Mouse (Mus musculus) MEL (cell line): Measurements from ENCODE around the gene Hoxd1. TPM values are rescaled to one million over a fixed set of nuclear protein-coding genes. Genes with fewer than 3 reads are reported as not detected.

ENCODE experiments used
- DNase-seq: peaks from one replicate; pipeline ENCODE4 v3.0.0; 2011; ENCODE audit warnings: low read depth, low spot score
- H3K27ac ChIP-seq: 2 replicates; pipeline ENCODE4 v1.5.1; 2012; ENCODE audit warnings: low read depth, mild to moderate bottlenecking, control low read depth, low read length, moderate library complexity; ENCODE audit not compliant: control insufficient read depth
- H3K27me3 ChIP-seq, 2 experiments: fragments of 150-350 bp in 1 of 2; sonication (generic) in 1 of 2; 2 replicates each; pipeline ENCODE4 v1.6.1; 2012; ENCODE audit warnings: low read length in 2 of 2, mild to moderate bottlenecking in 2 of 2, improper control_type of control experiment in 1 of 2, moderate library complexity in 1 of 2; ENCODE audit not compliant: insufficient read depth in 2 of 2, control insufficient read depth in 1 of 2
- H3K36me3 ChIP-seq, 2 experiments: 2 replicates each; pipeline ENCODE4 v1.6.1; 2012 to 2014; ENCODE audit warnings: low read length in 2 of 2, improper control_type of control experiment in 1 of 2, inconsistent platforms in 1 of 2, mild to moderate bottlenecking in 1 of 2; ENCODE audit not compliant: insufficient read depth in 2 of 2, control insufficient read depth in 1 of 2
- H3K4me1 ChIP-seq, 2 experiments: fragments of 150-350 bp in 1 of 2; sonication (generic) in 1 of 2; 2 replicates each; pipeline ENCODE4 v1.6.1; 2012; ENCODE audit warnings: low read length in 2 of 2, improper control_type of control experiment in 1 of 2, mild to moderate bottlenecking in 1 of 2; ENCODE audit not compliant: insufficient read depth in 2 of 2, control insufficient read depth in 1 of 2
- H3K4me3 ChIP-seq, 2 experiments: fragments of 150-350 bp in 1 of 2; sonication (generic) in 1 of 2; 2 replicates each; pipeline ENCODE4 v1.5.1; 2012; ENCODE audit warnings: low read depth in 2 of 2, low read length in 2 of 2, mild to moderate bottlenecking in 2 of 2, moderate library complexity in 2 of 2, control low read depth in 1 of 2, improper control_type of control experiment in 1 of 2; ENCODE audit not compliant: control insufficient read depth in 1 of 2, insufficient read depth in 1 of 2
- H3K79me2 ChIP-seq: 2 replicates; pipeline ENCODE4 v1.6.1; 2012; ENCODE audit warnings: mild to moderate bottlenecking, low read length, moderate library complexity; ENCODE audit not compliant: control insufficient read depth, poor library complexity, insufficient read depth
- H3K9ac ChIP-seq: 2 replicates; pipeline ENCODE4 v1.6.1; 2012; ENCODE audit warnings: low read depth, mild to moderate bottlenecking, control low read depth, low read length, moderate library complexity; ENCODE audit not compliant: control insufficient read depth, poor library complexity, severe bottlenecking
- H3K9me3 ChIP-seq: fragments of 150-350 bp; sonication (generic); replicated peaks from 2 replicates; pipeline ENCODE4 v1.6.1; 2012; ENCODE audit warnings: mild to moderate bottlenecking, low read length, improper control_type of control experiment, moderate library complexity; ENCODE audit not compliant: insufficient read depth
- CHD1 ChIP-seq: IDR thresholded peaks from 2 replicates; pipeline ENCODE4 v1.6.1; 2012; ENCODE audit warnings: low read depth, mild to moderate bottlenecking, inconsistent platforms, low read length, improper control_type of control experiment
- CHD2 ChIP-seq: IDR thresholded peaks from 2 replicates; pipeline ENCODE4 v1.6.1; 2011; ENCODE audit warnings: low read length, improper control_type of control experiment
- CTCF ChIP-seq, 3 experiments: IDR thresholded peaks in 2 of 3; conservative IDR thresholded peaks in 1 of 3; 2 replicates each; pipeline ENCODE4 v1.5.1; 2011 to 2012; ENCODE audit warnings: low read length in 3 of 3, low read depth in 2 of 3, mild to moderate bottlenecking in 2 of 3, improper control_type of control experiment in 1 of 3, inconsistent platforms in 1 of 3, mixed read lengths in 1 of 3, moderate library complexity in 1 of 3; ENCODE audit not compliant: control insufficient read depth in 1 of 3, insufficient read depth in 1 of 3, poor library complexity in 1 of 3, severe bottlenecking in 1 of 3
- E2F4 ChIP-seq: IDR thresholded peaks from 2 replicates; pipeline ENCODE4 v1.6.1; 2011; ENCODE audit warnings: low read depth, low read length, improper control_type of control experiment, borderline replicate concordance
- EP300 ChIP-seq, 2 experiments: IDR thresholded peaks; 2 replicates each; pipeline ENCODE4 v1.6.1; 2011; ENCODE audit warnings: improper control_type of control experiment in 2 of 2, low read length in 2 of 2, low read depth in 1 of 2, mild to moderate bottlenecking in 1 of 2
- ETS1 ChIP-seq: IDR thresholded peaks from 2 replicates; pipeline ENCODE4 v1.6.1; 2012; ENCODE audit warnings: low read depth, mild to moderate bottlenecking, inconsistent platforms, low read length, improper control_type of control experiment, moderate library complexity
- GATA1 ChIP-seq: IDR thresholded peaks from 2 replicates; pipeline ENCODE4 v1.6.1; 2011; ENCODE audit warnings: low read depth, low read length, improper control_type of control experiment
- KAT2A ChIP-seq: conservative IDR thresholded peaks from 2 replicates; pipeline ENCODE4 v1.6.1; 2012; ENCODE audit warnings: low read depth, low read length, improper control_type of control experiment, inconsistent platforms
- MAFK ChIP-seq: IDR thresholded peaks from 2 replicates; pipeline ENCODE4 v1.6.1; 2011; ENCODE audit warnings: low read depth, mild to moderate bottlenecking, low read length, improper control_type of control experiment, borderline replicate concordance
- MAX ChIP-seq: IDR thresholded peaks from 2 replicates; pipeline ENCODE4 v1.6.1; 2011; ENCODE audit warnings: low read length, improper control_type of control experiment
- MAZ ChIP-seq: IDR thresholded peaks from 2 replicates; pipeline ENCODE4 v1.6.1; 2012; ENCODE audit warnings: low read depth, mild to moderate bottlenecking, inconsistent platforms, low read length, improper control_type of control experiment
- MEF2A ChIP-seq: IDR thresholded peaks from 2 replicates; pipeline ENCODE4 v1.6.1; 2014; ENCODE audit warnings: low read depth, mild to moderate bottlenecking, inconsistent platforms, low read length, improper control_type of control experiment; ENCODE audit not compliant: poor library complexity, insufficient replicate concordance, severe bottlenecking; ENCODE audit errors: extremely low read depth
- MXI1 ChIP-seq: IDR thresholded peaks from 2 replicates; pipeline ENCODE4 v1.6.1; 2011; ENCODE audit warnings: mild to moderate bottlenecking, low read depth, low read length, improper control_type of control experiment
- MYB ChIP-seq: IDR thresholded peaks from 2 replicates; pipeline ENCODE4 v1.6.1; 2011; ENCODE audit warnings: mild to moderate bottlenecking, low read depth, low read length, improper control_type of control experiment
- MYC ChIP-seq: IDR thresholded peaks from 2 replicates; pipeline ENCODE4 v1.6.1; 2011; ENCODE audit warnings: low read depth, mild to moderate bottlenecking, low read length, improper control_type of control experiment, moderate library complexity
- POLR2A ChIP-seq, 2 experiments: IDR thresholded peaks; 2 replicates each; pipeline ENCODE4 v1.6.1; 2011 to 2012; ENCODE audit warnings: low read length in 2 of 2, mild to moderate bottlenecking in 2 of 2, control low read depth in 1 of 2, improper control_type of control experiment in 1 of 2, low read depth in 1 of 2, moderate library complexity in 1 of 2; ENCODE audit not compliant: control insufficient read depth in 1 of 2, insufficient read depth in 1 of 2, poor library complexity in 1 of 2
- POLR2AphosphoS2 ChIP-seq: IDR thresholded peaks from 2 replicates; pipeline ENCODE4 v1.6.1; 2011; ENCODE audit warnings: low read length, improper control_type of control experiment
- POLR2AphosphoS5 ChIP-seq: IDR thresholded peaks from 2 replicates; pipeline ENCODE4 v1.6.1; 2012; ENCODE audit warnings: low read depth, borderline replicate concordance, mild to moderate bottlenecking, inconsistent platforms, low read length, moderate library complexity, mixed read lengths
- TBP ChIP-seq: IDR thresholded peaks from 2 replicates; pipeline ENCODE4 v1.8.0; 2011; ENCODE audit warnings: low read depth, low read length, improper control_type of control experiment
- TCF12 ChIP-seq: IDR thresholded peaks from 2 replicates; pipeline ENCODE4 v1.6.1; 2014; ENCODE audit warnings: low read depth, mild to moderate bottlenecking, inconsistent platforms, low read length, improper control_type of control experiment, moderate library complexity
- USF1 ChIP-seq: IDR thresholded peaks from 2 replicates; pipeline ENCODE4 v1.6.1; 2014; ENCODE audit warnings: low read depth, mild to moderate bottlenecking, inconsistent platforms, low read length, improper control_type of control experiment, moderate library complexity
- USF2 ChIP-seq, 2 experiments: IDR thresholded peaks; 2 replicates each; pipeline ENCODE4 v1.6.1; 2011 to 2012; ENCODE audit warnings: improper control_type of control experiment in 2 of 2, low read length in 2 of 2, borderline replicate concordance in 1 of 2, inconsistent platforms in 1 of 2, low read depth in 1 of 2, mild to moderate bottlenecking in 1 of 2; ENCODE audit not compliant: insufficient read depth in 1 of 2
- ZC3H11A ChIP-seq: IDR thresholded peaks from 2 replicates; pipeline ENCODE4 v1.6.1; 2012; ENCODE audit warnings: low read depth, mild to moderate bottlenecking, inconsistent platforms, low read length, improper control_type of control experiment
- ZKSCAN1 ChIP-seq: IDR thresholded peaks from 2 replicates; pipeline ENCODE4 v1.6.1; 2012; ENCODE audit warnings: low read depth, mild to moderate bottlenecking, inconsistent platforms, low read length, improper control_type of control experiment, moderate library complexity
- polyA plus RNA-seq, 2 experiments: library from polyadenylated mRNA; stranded (reverse) in 1 of 2; unstranded in 1 of 2; fragments of >175 nt in 1 of 2; fragments of >200 nt in 1 of 2; gene quantifications; 2 replicates each; pipeline versions ENCODE4 v1.2.1 to v1.2.4; 2012; ENCODE audit warnings: low replicate concordance in 2 of 2, low read depth in 1 of 2; ENCODE audit not compliant: insufficient read length in 2 of 2, insufficient read depth in 1 of 2, missing spikeins in 1 of 2
- total RNA-seq: library from RNA; depleted of rRNA; stranded (reverse); fragments of 300-350 nt; gene quantifications from 2 replicates; pipeline ENCODE4 v1.2.3, GENCODE M21; 2012

The Hoxd1 gene
- total and polyA plus RNA-seq, 3 experiments: not detected

DNA sequence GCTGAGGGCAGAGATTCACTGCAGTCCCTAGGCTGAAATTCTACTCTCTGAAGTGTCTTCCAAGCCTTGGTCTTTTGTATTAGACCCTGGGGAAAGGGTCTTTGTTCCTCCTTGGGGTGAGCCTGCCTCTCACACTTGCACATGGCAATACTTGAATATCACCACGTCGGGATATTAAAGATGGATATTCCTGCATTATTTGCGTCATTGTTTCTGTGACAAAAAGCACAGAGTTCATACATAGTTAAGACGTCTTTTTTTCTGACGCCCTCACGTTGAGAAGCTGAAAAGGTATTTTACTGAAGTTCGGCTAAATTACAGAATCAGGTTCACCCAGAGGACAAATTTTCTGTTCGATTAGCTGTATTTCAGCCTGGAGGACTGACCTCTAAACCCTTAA, 32.4 kb upstream of the Hoxd1 start:
- TF ChIP-seq GATA1 (no peak), CTCF (IDR thresholded peaks at IDR 0.05 in 2 of 3, conservative IDR thresholded peaks at IDR 0.05 in 1 of 3; ENCODE audit: control insufficient read depth in 1 of 3, insufficient read depth in 1 of 3, low read depth in 2 of 3, low read length in 3 of 3, poor library complexity in 1 of 3, severe bottlenecking in 1 of 3) (no peak), USF1 (no peak), MYC (no peak), MEF2A (no peak), ETS1 (no peak), MXI1 (no peak), ZKSCAN1 (no peak), POLR2AphosphoS5 (no peak), TCF12 (no peak), EP300 (IDR thresholded peaks at IDR 0.05; ENCODE audit: low read depth in 1 of 2, low read length in 2 of 2) (no peak), POLR2AphosphoS2 (no peak), E2F4 (no peak), CHD1 (no peak), MAX (no peak)
- no peaks in the 10 kb centered on the region for H3K79me2 ChIP-seq
- no peaks in the 10 kb centered on the region for H3K36me3 ChIP-seq
- no peak for DNase-seq
- H3K27ac ChIP-seq: no peak overlapping the region
- no peak overlapping the region for H3K4me3 ChIP-seq
- no peak overlapping the region for H3K9ac ChIP-seq
- H3K4me1 ChIP-seq: no peaks in the 10 kb centered on the region
- H3K27me3 ChIP-seq: peaks cover 0 to 2% of the 10 kb centered on the region in 2 experiments; a peak in 2 of 4 replicates
- no peaks in the 10 kb centered on the region for H3K9me3 ChIP-seq

DNA sequence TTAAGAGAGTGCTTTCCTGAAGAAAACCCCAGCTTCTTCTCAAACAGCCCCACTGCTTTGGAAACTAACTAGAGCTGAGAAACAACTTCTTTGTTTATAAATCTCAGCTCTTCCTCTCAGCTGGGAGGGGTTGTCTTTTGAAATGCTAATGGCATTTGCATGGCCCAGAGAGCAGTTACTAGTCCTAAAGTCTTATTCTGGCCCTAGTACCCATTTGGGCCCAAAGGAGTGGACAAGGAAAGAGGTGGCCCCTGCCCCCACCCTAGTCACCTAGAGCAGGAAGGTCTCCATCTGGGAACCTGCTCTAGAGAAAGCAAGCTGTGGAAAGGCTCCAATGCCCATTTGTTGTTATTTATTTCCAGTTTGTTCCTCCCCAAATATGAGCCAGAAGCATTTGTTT, 31.7 kb upstream of the Hoxd1 start:
- no peak overlapping the region for H3K9ac ChIP-seq
- no peak overlapping the region for H3K4me3 ChIP-seq
- H3K4me1 ChIP-seq: no peaks in the 10 kb centered on the region
- TF ChIP-seq MYB (no peak), POLR2A (IDR thresholded peaks at IDR 0.05; ENCODE audit: control insufficient read depth in 1 of 2, insufficient read depth in 1 of 2, low read depth in 1 of 2, low read length in 2 of 2, poor library complexity in 1 of 2) (no peak), ZKSCAN1 (no peak), USF1 (no peak), TCF12 (no peak), MXI1 (no peak), CHD2 (no peak), CHD1 (no peak), MAX (no peak), MAFK (no peak), POLR2AphosphoS2 (no peak), MAZ (no peak), USF2 (IDR thresholded peaks at IDR 0.05; ENCODE audit: borderline replicate concordance in 1 of 2, insufficient read depth in 1 of 2, low read depth in 1 of 2, low read length in 2 of 2) (no peak), TBP (no peak), KAT2A (no peak), ZC3H11A (no peak), MEF2A (no peak)
- DNase-seq: no peak
- no peaks in the 10 kb centered on the region for H3K79me2 ChIP-seq
- no peaks in the 10 kb centered on the region for H3K36me3 ChIP-seq
- H3K27ac ChIP-seq: no peak overlapping the region
- H3K27me3 ChIP-seq: peaks cover 0 to 2% of the 10 kb centered on the region in 2 experiments; a peak in 2 of 4 replicates
- no peaks in the 10 kb centered on the region for H3K9me3 ChIP-seq
